Mouse (Mus musculus): Measurements from ENCODE around the gene Klc1. TPM values are rescaled to one million over a fixed set of nuclear protein-coding genes. Genes with fewer than 3 reads are reported as not detected.

Gene Klc1
- 33.2 TPM for polyA plus RNA-seq (2017; shearing (Covaris generic))

DNA sequence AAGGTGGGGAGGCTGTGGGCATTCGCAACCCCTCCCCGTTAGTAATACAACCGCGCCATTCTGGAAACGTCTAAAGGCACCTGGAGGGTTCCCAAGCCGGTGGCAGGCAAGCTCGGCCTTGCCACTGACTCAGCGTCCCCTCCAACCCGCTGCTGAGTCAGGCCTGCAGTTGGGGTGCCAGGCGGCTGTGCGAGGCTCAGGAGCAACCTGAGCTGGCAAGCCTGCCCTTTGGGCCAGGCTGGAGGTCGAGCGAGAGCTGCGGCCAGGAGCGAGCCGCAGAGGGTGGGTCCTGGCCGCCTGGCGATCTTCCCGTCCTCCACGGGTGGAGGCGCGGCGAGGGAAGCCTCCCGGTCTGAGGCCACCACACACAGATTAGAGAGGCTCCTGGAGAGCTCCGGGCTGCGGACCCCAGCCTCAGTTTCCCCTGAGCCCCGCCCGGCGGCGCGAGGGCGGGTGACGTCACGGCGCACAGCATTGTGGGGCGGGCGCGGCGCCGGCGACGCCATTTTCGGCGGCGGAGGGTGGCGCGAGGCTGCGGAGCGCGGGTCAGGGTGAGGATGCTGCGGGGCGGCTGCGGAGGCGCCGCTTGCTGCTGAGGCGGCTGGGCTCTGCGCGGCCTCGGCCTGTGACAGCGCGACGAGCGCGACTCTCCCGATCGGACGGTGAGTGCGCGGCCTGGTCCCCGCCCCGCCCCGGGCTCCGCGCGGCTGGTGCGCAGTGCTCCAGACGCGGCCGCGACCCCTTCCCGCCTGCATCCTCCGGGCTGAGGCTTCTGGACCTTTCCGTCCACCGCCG is at the start of gene Klc1:
Klc1 (plus strand) TSS at position 469 of the 795 bp plus-strand sequence.

DNA sequence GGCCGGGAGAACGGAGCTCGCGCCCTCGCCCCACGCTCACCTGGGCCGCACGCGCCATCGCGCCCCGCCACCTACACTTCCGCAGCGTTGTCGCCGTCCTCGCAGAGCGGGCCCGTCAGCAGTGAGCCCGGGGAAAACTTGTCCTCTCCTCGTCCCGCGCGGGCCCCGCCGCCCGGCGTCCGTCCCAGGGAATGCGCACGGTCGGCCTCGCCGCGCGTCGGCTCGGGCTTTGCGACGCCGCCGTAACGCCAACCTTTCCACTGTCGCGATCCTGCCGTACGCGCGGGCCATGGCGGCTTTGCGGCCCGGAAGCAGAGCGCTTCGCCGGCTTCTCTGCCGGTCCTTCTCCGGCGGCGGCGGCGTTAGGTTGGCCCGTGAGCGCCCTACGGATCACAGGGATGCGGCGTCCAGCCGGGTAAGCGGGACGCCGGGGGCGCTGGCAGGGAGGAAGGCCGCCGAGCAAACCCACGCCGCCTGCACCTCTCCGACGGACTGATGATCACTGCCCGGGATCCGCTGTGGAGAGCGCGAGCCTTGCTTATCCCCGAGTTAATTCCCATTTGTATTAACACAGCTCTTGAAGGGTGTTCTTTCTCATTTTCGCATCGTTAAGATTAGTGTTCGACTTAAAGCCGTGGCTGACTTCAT is 45.5 kb upstream of the Klc1 start, which contains the start of the genes Bag5 and Apopt1:
Bag5 (minus strand) TSS at position 254 of the 648 bp plus-strand sequence.
Apopt1 (plus strand) TSS at position 258 of the 648 bp plus-strand sequence.

DNA sequence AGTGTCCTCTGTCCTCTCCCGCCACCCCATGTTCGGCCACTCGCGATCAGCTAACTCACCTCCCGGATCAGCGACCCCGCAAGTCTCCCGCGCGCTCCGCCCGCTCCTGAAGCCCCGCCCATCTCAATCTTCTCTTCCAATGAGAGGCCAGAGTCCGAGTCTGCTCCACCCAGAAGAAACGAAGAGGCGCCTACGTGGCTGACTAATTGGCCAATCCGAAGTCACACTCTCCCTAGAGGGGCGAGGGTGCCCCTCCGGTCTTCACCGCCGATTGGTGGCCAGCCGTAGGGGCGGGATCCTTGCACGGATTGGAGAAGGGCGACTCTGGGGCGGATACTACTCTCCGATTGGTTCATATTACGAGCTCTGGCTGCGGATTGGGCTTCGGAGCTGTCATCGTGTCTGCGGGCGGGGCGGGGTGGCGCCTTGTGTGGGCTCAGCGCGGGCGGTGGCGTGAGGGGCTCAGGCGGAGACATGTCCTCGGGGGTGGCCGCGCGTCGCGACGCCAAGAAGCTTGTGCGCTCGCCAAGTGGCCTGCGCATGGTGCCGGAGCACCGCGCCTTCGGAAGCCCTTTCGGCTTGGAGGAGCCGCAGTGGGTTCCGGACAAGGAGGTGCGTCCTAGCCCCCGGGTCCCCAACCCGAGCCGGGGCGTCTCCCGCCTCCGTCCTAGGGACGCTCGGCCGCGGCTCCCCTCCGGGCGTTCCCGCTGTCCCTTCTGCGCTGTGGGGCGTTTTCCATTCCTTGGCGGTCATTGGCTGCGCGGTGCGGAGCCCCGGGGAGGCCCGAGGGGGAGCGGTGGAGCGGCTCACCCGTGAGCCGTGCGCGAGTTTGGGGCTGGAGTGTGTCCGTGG is 55.3 kb downstream of the Klc1 start, which contains the start of the genes Xrcc3 and Zfyve21:
Xrcc3 (minus strand) TSS at position 108 of the 852 bp plus-strand sequence.
Zfyve21 (plus strand) TSS at position 405 of the 852 bp plus-strand sequence.

Other genes starting within 250 kb of the Klc1 start
- 959 TPM for gene Eif5, start 220.8 kb upstream of the Klc1 start, polyA plus RNA-seq (2017; shearing (Covaris generic))
- gene Mark3, start 184.3 kb upstream of the Klc1 start, polyA plus RNA-seq (2017; shearing (Covaris generic)), result 94.7 TPM
- 44.3 TPM for gene Ckb, start 86.5 kb upstream of the Klc1 start, polyA plus RNA-seq (2017; shearing (Covaris generic))
- gene Trmt61a, start 80.7 kb upstream of the Klc1 start, polyA plus RNA-seq (2017; shearing (Covaris generic)), result 12.0 TPM
- 45.8 TPM for gene Bag5, start 45.6 kb upstream of the Klc1 start, polyA plus RNA-seq (2017; shearing (Covaris generic))
- 31.7 TPM for gene Apopt1, start 45.6 kb upstream of the Klc1 start, polyA plus RNA-seq (2017; shearing (Covaris generic))
- 2.9 TPM for gene Xrcc3, start 55.0 kb downstream of the Klc1 start, polyA plus RNA-seq (2017; shearing (Covaris generic))
- 4.8 TPM for gene Zfyve21, start 55.3 kb downstream of the Klc1 start, polyA plus RNA-seq (2017; shearing (Covaris generic))
- 46.5 TPM for gene Ppp1r13b, start 149.3 kb downstream of the Klc1 start, polyA plus RNA-seq (2017; shearing (Covaris generic))
- 141 TPM for gene Atp5mpl, start 208.1 kb downstream of the Klc1 start, polyA plus RNA-seq (2017; shearing (Covaris generic))
- gene Tdrd9, start 212.7 kb downstream of the Klc1 start, polyA plus RNA-seq (2017; shearing (Covaris generic)), result not detected
- gene Rd3l, start 222.5 kb downstream of the Klc1 start, polyA plus RNA-seq (2017; shearing (Covaris generic)), result not detected

All from effector memory CD4-positive, alpha-beta T cell, adult 5 months (primary cell).